Mouse (Mus musculus): ENCODE measurements at regions not wholly inside any gene's neighbourhood (a gene's known extent, or its start where the extent isn't known, plus 50 kb on each side); places are given as distances from the start of the nearest gene placed in this dataset.

- 82% methylated on average over 3 of the region's 3 CpGs for WGBS
- Histone ChIP-seq H3K27me3 (ENCODE audit: control insufficient read depth, insufficient read depth, low read length) (no peaks in the 10 kb centered on the region), H3K36me3 (ENCODE audit: control insufficient read depth, insufficient read depth, low read length) (no peaks in the 10 kb centered on the region), H3K4me1 (ENCODE audit: control insufficient read depth, insufficient read depth, low read length) (no peaks in the 10 kb centered on the region), H3K9me3 (ENCODE audit: control insufficient read depth, low read depth, low read length) (no peaks in the 10 kb centered on the region), H3K27ac (ENCODE audit: low read length) (no peak overlapping the region), H3K4me3 (ENCODE audit: low read depth, low read length) (no peak overlapping the region), H3K4me2 (replicated peaks; ENCODE audit: low read depth, low read length) (no peak overlapping the region), H3K9ac (replicated peaks; ENCODE audit: low read depth, low read length) (no peak overlapping the region)
- ATAC-seq (ENCODE audit: insufficient number of reproducible peaks, insufficient read depth, low FRiP score, low read depth) = no peak
Measured at GRCm38 (mm10) chr7:114345860-114346259, 69.2 kb upstream of the Pde3b start.

DNA sequence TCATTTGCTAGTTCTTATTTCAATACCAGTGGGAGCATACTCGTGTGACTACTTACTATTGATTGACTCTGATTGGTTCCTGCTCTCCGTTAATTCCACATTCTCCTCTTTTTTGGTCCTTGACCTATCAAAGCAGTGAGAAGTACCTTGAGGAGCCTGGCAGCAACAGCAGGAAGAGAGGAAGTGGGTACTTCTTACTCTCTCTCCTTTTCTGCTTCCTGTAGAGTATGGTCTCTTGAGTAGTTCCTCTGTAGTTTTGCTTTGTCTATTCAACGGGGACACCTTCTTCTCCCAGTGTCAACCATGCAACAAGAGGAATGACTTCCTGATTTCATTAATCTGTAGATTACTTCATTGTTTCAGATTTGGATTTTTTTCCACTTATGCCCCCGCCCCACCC lies 68.1 kb upstream of the Pde3b start:
- 82% methylated on average over 4 of the region's 4 CpGs for WGBS
- ATAC-seq (ENCODE audit: insufficient number of reproducible peaks, insufficient read depth, low FRiP score, low read depth) = no peak

DNA sequence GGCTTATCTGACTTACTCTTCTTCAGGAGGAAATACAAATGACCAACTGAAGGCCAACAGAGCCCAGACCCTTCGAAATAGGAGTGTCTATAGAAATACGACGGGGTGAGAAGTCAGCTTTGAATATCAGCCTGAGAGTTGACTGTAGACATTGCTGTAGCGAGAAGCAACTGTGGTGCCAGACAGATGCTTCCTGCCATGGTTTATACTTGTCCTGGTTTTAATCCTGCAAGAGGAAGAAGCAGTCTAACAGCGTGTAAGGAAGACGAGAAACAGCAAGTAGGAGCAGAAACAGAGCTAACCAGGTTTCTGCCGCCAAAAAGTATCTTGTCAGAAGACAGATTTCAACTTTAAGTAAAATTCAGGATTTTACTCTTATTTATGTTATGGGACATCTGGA lies 64.1 kb upstream of the Pde3b start:
- no peak overlapping the region for H3K9ac ChIP-seq (replicated peaks; ENCODE audit: low read depth, low read length)
- H3K9me3 ChIP-seq (ENCODE audit: control insufficient read depth, low read depth, low read length) = no peaks in the 10 kb centered on the region
- no peak overlapping the region for H3K27ac ChIP-seq (ENCODE audit: low read length)
- no peaks in the 10 kb centered on the region for H3K36me3 ChIP-seq (ENCODE audit: control insufficient read depth, insufficient read depth, low read length)
- 54% methylated on average over 7 of the region's 7 CpGs for WGBS
- H3K4me3 ChIP-seq (ENCODE audit: low read depth, low read length) = no peak overlapping the region
- H3K4me2 ChIP-seq (replicated peaks; ENCODE audit: low read depth, low read length) = no peak overlapping the region
- H3K4me1 ChIP-seq (ENCODE audit: control insufficient read depth, insufficient read depth, low read length) = no peaks in the 10 kb centered on the region
- no peaks in the 10 kb centered on the region for H3K27me3 ChIP-seq (ENCODE audit: control insufficient read depth, insufficient read depth, low read length)
- no peak for ATAC-seq (ENCODE audit: insufficient number of reproducible peaks, insufficient read depth, low FRiP score, low read depth)

More for the DNA sequence above, 68.1 kb upstream of the Pde3b start:
- Histone ChIP-seq H3K4me2 (replicated peaks; ENCODE audit: low read depth, low read length) (no peak overlapping the region), H3K4me3 (ENCODE audit: low read depth, low read length) (no peak overlapping the region), H3K27me3 (ENCODE audit: control insufficient read depth, insufficient read depth, low read length) (no peaks in the 10 kb centered on the region), H3K27ac (ENCODE audit: low read length) (no peak overlapping the region), H3K36me3 (ENCODE audit: control insufficient read depth, insufficient read depth, low read length) (no peaks in the 10 kb centered on the region), H3K9me3 (ENCODE audit: control insufficient read depth, low read depth, low read length) (no peaks in the 10 kb centered on the region), H3K9ac (replicated peaks; ENCODE audit: low read depth, low read length) (no peak overlapping the region), H3K4me1 (ENCODE audit: control insufficient read depth, insufficient read depth, low read length) (no peaks in the 10 kb centered on the region)

GRCm38 (mm10) chr7:114356381-114356780 lies 58.7 kb upstream of the Pde3b start:
- H3K27ac ChIP-seq (ENCODE audit: low read length) = no peak overlapping the region
- H3K9me3 ChIP-seq (ENCODE audit: control insufficient read depth, low read depth, low read length) = no peaks in the 10 kb centered on the region
- no peak overlapping the region for H3K4me2 ChIP-seq (replicated peaks; ENCODE audit: low read depth, low read length)
- no peaks in the 10 kb centered on the region for H3K4me1 ChIP-seq (ENCODE audit: control insufficient read depth, insufficient read depth, low read length)
- WGBS = 84% methylated on average over 2 of the region's 2 CpGs
- no peak overlapping the region for H3K4me3 ChIP-seq (ENCODE audit: low read depth, low read length)
- H3K9ac ChIP-seq (replicated peaks; ENCODE audit: low read depth, low read length) = no peak overlapping the region
- ATAC-seq (ENCODE audit: insufficient number of reproducible peaks, insufficient read depth, low FRiP score, low read depth) = no peak
- no peaks in the 10 kb centered on the region for H3K27me3 ChIP-seq (ENCODE audit: control insufficient read depth, insufficient read depth, low read length)
- no peaks in the 10 kb centered on the region for H3K36me3 ChIP-seq (ENCODE audit: control insufficient read depth, insufficient read depth, low read length)

DNA sequence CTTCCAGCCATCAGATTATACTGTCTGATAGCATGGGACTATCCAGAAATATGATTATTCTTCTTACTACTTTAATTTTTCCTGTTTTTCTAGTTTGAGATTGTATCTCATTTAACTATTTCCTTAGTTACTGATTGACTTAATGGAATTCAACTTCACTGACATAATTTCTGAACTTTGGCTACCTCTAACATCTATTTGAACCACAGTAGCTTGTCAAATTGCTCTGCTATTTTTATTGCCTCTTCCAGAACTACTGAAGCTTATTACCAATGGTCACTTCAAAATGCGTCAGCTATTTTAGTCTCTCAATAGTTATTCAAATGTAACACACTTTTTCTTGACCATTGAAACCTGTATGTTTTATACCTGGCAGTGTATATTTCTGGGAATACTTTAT lies 52.9 kb upstream of the Pde3b start:
- Histone ChIP-seq H3K9ac (replicated peaks; ENCODE audit: low read depth, low read length) (no peak overlapping the region), H3K36me3 (ENCODE audit: control insufficient read depth, insufficient read depth, low read length) (no peaks in the 10 kb centered on the region), H3K9me3 (ENCODE audit: control insufficient read depth, low read depth, low read length) (no peaks in the 10 kb centered on the region), H3K4me3 (ENCODE audit: low read depth, low read length) (no peak overlapping the region), H3K4me2 (replicated peaks; ENCODE audit: low read depth, low read length) (no peak overlapping the region), H3K27me3 (ENCODE audit: control insufficient read depth, insufficient read depth, low read length) (no peaks in the 10 kb centered on the region), H3K27ac (ENCODE audit: low read length) (no peak overlapping the region), H3K4me1 (ENCODE audit: control insufficient read depth, insufficient read depth, low read length) (no peaks in the 10 kb centered on the region)
- 94% methylated on average over 1 of the region's 1 CpGs for WGBS
- no peak for ATAC-seq (ENCODE audit: insufficient number of reproducible peaks, insufficient read depth, low FRiP score, low read depth)

GRCm38 (mm10) chr7:114364041-114364440 lies 51.0 kb upstream of the Pde3b start:
- Histone ChIP-seq H3K27me3 (ENCODE audit: control insufficient read depth, insufficient read depth, low read length) (no peaks in the 10 kb centered on the region), H3K4me2 (replicated peaks; ENCODE audit: low read depth, low read length) (no peak overlapping the region), H3K4me3 (ENCODE audit: low read depth, low read length) (no peak overlapping the region), H3K9me3 (ENCODE audit: control insufficient read depth, low read depth, low read length) (no peaks in the 10 kb centered on the region), H3K9ac (replicated peaks; ENCODE audit: low read depth, low read length) (no peak overlapping the region), H3K27ac (ENCODE audit: low read length) (no peak overlapping the region), H3K4me1 (ENCODE audit: control insufficient read depth, insufficient read depth, low read length) (no peaks in the 10 kb centered on the region), H3K36me3 (ENCODE audit: control insufficient read depth, insufficient read depth, low read length) (no peaks in the 10 kb centered on the region)
- ATAC-seq (ENCODE audit: insufficient number of reproducible peaks, insufficient read depth, low FRiP score, low read depth) = peak; percentile 37; the same call in 1 of the 2 replicates
- WGBS = 38% methylated on average over 1 of the region's 1 CpGs

All from stomach, embryonic 14.5 days (tissue).